Mouse (Mus musculus): Measurements from ENCODE around the gene Aqp11.

The Aqp11 gene

DNA sequence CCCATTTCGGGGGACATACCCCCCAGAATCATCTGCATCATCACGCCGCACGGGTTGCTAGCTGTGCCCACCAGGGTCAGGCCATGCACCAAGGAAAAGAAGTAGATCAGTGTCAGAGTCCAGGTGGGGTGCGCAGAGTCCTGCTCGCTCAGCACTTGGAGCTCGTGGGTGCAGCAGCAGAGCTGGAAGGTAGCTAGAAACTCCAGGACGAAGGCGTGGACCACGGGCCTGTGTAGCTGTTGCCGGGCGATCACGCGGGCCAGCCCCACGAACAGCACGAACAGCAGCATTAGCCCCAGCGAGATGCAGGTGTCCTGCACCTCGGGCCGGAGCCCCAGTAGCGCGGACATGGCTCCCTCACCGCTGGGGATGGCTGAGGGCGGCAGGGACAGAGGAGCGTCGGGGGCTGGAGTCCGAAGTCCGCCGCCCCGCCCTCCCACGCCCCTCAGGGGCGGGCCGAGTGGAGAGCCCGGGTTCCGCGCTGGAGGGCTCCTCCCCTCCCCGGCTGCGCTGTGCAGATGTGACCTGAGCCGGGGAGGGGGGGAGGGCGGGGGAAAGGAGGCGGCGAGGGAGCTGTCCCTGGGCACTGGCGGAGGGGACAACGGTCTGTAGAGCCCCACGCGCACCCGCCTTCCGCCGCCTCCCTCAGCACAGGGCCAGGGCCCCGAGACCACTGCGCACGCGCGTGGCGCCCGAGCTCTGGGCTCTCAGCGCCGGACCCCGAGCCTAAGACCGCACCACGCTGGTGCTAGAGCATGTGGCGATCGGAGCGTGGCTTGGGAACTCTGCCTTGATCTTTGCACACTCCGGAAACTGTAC lies at the start of gene Aqp11:
Aqp11 (minus strand) TSS at position 652 of the 819 bp plus-strand sequence.
- DNase-seq: peak; percentile 92

DNA sequence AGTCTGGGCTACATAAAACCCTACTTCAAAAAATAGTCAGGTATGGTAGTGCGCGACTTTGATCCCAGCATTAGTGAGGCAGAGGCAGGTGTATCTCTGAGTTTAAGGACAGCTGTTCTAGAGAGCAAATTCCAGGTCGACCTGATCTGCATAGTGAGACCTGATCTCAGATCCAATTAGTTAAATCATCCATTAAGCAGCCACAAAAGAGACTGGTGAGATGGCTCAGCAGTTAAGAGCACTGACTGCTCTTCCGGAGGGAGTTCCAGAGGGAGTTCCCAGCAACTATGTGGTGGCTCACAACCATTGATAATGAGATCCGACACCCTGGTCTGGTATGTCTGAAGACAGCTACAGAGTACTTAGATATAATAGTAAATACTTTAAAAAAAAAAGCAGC lies 45.4 kb upstream of the Aqp11 start:
- DNase-seq: no peak

DNA sequence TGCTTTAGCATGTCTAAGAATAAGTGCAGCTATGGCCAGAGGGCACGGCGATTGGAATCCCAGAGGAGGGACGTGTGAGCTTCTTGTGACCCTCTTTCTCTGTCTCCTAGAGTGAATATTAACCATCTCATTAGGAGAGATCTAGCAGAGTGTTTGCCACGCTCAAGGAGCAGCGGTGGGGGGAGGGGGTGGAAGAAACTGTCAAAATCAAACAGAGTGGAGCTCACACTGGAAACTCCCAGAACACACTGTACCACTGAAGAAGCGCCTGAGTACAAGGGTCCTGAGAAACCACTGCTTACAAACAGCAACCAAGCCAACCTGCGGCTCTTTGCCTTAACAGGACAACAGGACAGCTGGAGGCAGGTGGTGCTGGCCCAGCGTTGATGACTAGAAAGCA lies 43.4 kb upstream of the Aqp11 start:
- DNase-seq: no peak

DNA sequence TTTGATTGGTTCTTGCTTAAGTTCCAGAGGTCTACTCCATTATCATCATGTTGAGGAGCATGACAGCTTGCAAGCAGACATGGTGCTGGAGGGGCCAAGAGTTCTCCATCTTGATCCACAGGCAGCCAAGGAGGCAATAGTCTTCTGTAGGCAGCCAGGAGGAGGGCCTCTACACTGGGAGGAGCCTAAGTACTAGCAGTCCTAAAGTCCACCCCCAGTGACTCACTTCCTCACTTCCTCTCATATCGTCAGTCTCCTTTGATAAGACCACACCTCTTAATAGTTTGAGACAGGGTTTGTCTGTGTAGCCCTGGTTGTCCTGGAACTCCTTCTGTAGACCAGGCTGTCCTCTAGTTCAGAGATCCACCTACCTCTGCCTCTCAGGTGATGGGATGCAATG lies 42.7 kb upstream of the Aqp11 start:
- no peak for DNase-seq

DNA sequence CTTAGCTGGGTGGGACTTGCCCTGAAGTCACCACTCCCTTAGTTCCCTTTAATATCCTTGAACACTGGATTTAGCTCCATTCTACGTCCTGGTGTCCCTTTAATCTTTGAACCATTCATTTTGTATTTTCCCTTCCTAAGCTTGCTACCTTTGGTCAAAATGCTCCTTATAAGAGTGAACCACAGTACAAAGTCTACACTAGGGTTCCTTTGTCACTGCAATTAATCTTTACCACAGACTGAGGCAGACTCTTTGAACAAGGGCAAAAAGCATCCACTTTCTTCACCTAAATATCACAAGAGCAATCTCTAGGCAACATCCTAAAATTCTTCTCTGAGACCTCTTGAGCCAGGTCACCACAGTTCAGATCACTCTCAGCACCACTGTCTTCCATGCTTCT lies 42.1 kb upstream of the Aqp11 start:
- DNase-seq: no peak

DNA sequence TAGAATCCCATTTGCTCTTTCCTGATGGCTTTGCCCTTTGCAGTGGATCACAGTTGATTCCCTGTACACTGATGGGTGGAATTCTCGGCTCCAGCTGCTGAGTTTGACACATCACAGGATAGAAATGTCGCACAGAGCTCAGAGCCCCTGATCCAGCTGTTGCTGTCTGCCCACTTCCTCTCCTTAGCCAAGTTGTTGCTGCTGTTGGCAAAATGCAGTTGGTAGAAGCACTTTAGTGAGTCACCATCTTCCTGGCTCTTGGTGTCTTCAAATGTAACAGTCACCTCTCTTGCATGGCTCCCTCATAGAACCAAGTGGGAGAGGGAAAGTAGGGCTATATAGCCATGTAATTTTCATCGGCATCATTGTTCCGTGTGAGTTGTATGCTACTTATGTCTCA lies 39.1 kb upstream of the Aqp11 start:
- DNase-seq: no peak

DNA sequence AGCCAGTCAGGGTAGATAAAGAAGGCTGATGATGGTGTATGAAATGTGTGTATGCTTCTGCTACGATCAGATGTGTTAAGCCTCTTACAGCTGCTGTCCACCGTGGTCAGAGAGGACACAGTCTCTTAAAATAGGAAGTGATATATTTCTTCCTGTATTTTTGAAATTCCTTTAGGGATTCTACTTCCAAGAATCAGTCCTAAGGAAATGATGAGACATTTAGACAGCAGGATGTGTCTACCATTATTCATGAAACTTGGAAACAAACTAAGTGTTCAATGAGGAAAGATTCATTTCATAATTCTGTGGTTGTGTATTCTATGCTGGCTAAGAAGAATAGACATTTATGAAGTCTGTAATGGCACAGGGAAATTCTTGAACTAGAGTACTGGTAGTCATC lies 37.8 kb upstream of the Aqp11 start:
- DNase-seq: no peak

DNA sequence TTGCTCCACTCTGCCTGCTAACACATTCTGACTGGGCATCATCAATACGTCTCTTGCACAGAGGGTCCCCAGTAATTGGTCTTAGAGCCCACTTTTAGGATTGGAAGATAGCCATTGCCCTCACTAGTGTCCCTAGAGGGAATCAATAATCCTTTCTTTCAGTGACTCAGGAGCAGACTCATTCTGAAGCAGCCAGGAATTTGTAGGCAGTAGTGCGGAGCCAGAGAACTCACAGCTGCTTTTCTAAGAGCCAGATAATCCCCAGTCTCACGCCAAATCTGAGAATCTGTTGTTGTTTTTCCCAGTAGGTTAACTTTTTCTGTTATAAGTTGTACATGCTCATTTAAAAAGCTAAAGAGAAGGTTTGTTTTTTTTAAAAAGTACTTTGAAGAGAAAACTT lies 37.3 kb upstream of the Aqp11 start:
- no peak for DNase-seq

DNA sequence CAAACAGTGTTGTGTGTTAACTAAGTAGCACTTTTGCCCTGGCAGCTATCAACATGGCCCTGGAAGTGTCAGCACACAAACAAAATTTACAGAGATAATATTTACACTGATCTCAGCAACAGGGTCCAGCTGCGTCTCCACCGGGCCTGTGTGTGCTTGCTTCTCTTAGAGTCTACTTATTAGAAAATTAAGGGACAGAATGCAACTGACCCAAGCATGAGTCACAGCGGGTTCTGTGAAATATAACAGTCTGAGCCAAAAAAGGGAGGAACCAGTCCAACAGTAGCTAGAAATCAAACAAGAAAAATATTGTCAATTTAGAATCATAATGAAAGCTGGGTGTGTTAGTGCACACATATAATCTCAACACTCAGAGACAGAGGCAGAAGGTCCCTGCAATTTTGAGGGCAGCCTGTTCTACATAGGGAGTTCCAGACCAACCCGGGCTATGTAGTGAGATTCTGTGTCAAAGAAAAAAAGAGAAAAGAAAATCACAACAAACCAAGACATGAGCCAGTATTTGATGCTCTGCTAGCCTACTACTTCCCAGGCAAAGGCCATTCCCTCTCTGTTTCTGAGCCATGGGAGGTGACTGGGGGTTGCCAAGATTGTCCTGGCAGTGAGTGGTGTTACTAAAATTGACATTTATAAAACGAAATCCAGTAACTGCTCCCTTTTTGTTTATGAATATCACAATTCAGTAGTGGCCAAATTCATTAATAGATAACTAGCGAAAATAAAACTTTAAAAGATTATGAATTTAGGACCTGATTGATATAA lies 32.9 kb upstream of the Aqp11 start:
- DNase-seq: no peak

DNA sequence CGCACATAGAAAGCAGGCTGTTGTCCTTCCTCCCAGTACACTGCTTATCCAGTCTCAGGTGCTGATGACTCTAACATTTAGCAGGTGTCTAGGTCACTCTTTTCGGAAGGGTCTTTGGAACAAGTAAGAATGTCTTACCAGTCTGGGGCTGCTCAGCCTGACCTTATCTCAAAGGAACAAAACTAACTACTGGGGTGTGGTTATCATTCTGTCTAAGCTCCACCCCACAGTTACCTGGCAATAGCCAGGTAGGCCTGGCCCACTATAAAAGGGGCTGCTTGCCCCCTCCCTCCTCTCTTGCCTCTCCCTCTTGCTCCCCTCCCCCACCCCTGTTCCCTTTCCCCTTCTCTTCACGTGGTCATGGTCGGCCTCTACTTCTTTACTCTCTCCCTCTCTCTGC lies 30.9 kb upstream of the Aqp11 start:
- no peak for DNase-seq

DNA sequence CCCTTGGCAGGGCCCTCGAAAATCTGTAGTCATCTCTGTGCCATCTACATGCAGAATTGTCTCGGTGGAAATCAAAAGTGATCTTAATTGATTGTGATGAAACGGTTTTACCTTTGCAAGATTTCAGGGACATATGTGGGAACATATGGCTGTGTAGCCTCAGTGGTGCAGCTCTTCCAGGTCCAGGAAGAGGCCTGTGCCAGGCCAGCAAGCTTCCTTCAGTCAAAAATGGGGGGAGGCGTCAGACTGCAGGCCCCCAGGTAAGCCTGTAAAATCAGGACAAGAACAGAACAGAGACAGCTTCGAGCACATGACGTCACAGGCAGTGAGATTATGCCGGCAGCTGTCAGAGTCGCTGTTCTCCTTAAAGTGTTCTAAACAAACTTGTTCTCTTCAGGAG lies 29.8 kb upstream of the Aqp11 start:
- DNase-seq: no peak

DNA sequence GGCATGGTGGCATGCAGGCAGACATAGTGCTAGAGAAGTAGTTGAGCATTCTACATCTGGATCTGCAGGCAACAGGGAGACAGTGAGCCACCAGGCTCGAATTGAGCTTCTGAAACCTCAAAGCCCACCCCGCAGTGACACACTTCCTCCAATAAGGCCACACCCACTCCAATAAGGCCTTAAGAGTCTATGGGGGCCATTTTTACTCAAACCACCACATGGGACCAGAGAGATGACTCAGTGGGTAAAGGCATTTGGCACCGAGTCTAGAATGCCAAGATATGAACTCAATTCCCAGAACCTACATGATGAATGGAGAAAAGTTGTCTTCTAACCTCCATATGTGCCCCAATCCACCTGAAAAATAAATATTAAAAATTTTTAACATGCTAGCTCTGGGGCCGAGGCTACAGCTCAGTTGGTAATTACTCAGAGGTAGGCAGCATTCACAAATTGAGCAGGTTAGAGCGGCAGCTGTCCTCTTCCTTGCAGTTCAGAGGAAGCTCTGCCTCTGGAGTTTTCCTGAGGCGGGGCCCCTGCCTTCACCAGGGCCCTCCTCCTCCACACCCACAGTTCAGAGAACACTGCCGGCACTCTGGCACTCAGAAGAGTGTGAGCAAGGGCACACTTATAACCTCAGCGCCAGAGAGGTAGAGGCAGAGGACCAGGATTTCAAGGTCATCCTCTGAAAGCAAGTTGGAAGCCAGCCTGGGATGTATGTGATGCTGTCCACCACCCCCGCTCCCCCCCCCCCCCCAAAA lies 28.5 kb upstream of the Aqp11 start:
- DNase-seq: no peak

DNA sequence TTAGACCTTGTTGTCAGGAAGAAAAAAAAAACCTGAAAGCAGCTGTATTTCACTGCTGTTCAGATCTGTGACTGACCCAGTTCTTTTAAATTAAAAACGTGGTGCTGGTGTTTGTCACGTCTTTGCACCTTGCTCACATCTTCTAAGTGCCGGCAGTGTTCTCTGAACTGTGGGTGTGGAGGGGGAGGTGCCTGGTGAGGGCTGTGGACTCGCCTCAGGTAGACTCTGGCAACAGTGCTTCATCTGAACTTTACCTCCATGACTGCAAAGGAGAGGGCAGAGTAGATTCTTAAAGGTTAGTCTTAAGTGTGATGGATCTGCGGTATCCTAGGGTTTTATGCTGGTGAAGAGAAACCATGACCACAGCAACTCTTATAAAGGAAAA lies 27.9 kb upstream of the Aqp11 start:
- DNase-seq: no peak

DNA sequence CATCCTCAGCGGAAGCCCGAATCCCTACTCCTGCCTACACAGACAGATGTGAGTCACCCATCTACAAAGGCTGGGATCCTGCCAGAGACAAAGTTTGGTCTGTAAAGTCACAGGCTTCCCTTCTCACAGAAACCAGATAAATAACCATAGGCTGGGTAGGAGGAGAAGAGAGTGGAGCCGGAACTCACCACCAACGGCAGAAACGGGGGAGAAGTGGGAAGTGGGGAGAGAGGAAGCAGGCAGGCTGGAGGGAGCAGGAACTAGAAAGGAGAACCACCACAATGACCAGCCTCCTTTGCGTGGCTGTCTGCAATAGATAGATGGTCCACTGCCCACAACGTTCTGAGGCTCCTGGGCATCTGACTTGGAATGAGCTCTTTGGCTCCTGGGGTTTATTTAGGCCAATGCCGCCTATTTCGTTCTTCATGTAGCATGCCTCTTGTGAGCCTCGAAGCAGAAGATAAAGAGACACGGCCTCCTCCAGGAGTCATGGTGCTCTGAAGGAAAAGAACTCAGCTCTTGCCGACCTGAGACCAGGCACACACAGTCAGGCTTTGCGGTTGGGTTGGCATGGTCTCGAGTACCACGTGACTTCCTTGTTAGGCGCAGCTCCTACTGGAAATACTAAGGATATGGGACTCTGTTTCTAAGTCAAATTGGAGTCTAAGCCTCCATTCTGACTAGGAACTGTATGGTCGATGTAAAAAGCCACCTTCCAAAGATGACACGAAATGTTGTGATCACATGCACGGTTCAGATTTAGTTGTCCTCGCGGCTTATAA lies 27.3 kb upstream of the Aqp11 start:
- DNase-seq: no peak

DNA sequence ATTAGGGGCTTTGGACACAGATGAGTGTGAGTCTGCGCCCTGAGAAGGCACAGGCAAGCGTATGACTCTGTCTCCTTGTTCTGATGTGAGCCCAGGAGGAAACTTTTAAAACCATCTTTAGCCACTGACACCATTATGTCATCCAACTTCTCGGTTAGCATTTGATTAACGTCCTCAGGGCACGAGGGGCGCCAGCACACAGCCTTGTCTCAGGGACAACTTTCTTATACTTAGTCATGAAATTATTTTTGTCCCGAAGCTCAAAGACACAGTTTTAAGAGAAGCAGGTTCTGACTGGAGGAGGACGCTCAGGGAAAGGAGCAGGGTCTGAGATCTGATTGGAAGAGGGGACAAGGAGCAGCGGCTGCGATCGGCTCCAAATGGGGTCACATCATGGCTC lies 26.5 kb upstream of the Aqp11 start:
- DNase-seq: no peak

DNA sequence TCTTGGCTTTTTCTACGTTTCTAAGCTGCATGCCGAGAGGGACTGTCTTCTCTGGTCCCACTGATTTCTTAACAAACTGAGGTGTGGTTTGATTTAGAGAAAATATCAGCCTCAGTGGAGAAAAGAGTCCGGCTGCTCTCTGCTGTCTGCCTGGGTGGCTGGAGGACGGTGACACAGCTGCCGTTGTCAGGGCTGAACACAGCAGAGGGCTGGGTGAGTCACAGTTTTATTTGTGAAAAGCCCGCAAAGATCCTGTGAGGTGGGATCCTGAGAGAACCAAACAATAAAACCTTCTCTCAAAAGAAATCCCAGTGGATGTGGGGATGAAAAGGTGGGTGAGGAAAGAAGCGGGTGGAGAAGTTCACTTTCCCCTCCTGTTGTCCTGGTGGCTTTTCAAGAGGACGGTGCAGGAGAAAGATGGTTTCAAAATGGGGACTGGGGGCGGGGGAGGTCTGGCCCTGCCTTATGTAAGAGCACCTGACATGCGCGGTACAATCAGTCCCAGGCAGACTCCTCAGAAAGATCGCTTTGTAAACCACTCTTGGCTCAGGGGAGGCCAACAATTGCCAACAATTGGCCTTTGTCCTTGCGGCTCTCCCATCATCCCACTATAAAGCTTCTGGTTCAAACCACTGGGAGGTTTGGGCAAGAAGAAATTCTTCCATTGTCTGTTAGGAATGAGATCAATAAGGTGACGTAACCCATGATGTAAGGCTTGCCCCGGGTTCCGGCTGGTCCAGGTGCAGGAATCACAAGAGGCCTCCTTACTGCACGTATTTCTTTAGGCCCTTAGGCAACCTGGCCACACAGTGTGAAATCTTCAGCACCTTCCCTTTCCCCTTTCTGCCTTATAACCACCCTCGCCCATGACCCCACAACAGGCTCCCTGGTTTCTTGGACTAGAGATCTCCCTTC lies 19.1 kb upstream of the Aqp11 start:
- DNase-seq: no peak

DNA sequence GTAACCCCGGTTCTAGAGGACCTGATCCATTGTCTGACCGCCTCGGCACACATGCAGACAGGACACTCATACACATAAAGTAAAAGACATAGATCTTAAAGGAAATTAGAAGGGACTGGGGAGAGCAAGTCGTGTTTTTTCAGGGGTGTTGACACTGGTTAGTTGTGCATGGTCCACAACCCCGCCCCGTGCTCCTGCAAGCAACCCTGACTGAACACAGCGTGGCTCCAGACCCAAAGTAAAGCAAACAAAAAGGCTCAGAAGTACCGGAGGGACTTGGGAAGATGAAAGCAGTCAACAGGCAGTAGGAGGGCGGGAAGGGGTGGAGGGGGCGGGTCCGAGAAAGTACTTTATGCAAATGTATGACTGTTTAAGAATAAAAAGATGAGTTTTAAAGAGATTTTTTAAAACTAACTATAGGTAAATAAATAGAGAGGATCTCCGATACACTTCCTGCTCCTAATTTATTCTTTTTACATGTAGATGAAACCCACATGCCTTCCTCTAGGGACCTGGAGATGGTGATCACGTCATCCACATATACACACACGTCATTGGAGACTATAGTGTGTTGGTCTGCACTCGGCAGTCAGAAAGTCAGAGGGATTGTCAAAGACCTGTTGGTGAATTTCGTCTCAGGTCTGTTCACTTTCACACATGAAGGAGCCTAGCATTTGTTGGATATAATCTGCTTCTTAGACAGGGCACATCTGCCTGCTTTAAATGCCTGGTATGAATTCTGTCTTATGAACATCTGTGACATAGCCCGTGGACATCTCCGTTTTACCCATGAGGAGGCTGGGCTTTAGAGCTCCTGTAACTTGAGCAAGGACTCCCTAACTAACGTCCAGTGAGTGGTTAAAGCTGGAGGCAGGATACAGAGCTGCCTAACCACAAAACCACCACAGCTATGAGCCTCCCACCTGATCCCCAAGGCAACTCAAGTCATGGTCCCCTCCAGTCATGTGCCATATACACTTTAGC lies 11.4 kb upstream of the Aqp11 start:
- peak; percentile 60 for DNase-seq

DNA sequence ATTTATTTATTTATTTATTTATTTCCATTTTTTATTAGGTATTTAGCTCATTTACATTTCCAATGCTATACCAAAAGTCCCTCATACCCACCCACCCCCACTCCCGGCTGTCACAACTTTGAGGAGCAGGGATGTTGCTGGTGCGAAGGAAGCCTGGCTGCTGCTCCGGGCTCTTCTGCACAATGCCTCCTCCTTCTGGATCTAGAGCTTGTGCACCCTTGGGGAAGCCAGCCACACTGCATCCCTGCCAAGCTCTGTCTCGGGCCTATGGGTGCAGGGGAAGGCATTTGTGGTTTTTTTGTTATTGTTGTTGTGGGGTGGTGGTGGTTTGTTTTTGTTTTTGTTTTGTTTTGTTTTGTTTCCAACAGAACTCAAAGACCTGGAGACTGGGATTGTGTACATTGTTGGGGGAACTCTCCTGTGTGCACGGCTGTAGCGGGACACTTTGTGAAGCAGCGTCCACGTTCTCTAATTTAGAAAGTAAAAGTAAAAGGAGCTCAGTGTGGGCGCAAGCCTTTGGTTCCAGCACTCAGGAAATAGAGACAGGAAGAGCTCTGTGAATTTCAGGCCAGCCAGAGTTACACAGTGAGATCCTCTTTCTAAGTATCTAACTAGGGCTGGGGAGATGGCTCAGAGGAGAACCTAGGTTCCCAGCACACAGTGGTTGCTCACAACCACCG lies 10.6 kb upstream of the Aqp11 start:
- DNase-seq: peak; percentile 51

DNA sequence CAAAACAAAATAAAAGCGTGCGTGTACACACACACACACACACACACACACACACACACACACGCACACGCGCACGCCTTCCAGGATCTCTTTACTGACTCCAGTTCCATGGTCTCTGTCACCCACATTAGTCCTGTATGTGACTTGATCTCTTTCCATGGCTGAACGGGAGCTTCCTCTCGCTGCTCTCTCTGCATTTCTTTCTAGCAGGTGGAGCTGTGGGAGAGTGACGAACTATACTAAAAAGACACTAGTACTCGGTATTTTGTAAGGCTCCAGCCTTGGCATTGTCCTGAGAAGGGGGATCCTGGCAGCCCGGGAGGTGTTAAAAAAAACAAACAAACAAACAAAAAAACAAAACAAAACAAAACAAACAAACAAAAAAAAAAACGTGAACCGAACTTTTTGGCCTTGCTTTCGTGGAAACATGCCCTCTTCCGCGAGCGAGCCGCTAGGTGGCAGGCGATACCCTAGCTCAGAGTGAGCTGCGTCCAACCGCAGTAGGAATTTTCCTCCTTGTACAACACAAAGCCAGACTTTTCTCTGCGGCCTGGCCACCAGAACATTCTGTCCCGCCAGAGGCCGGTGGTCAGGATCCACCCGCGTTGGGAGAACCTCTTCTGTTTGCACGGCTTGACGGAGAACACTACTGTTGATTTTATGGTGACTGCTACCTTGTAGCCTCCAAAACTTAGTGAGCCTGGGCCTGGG lies 9.9 kb upstream of the Aqp11 start:
- DNase-seq: peak; percentile 87
